Mouse (Mus musculus) intestine, embryonic 14.5 days (tissue): ENCODE data around the gene Serbp1. TPM values are rescaled to one million over a fixed set of nuclear protein-coding genes. Genes with fewer than 3 reads are reported as not detected.

ENCODE experiments used
- ATAC-seq: fragments of 200-750 bp; cut with Nextera tagmentation; replicated peaks from 2 replicates; pipeline ENCODE4 v1.8.0; 2017; ENCODE audit warnings: low read depth, moderate number of reproducible peaks, moderate TSS enrichment, moderate library complexity; ENCODE audit not compliant: low FRiP score, low TSS enrichment
- DNase-seq: peaks from one replicate; pipeline ENCODE4 v3.0.0-alpha.2; 2018; ENCODE audit warnings: low spot score
- H3K27ac ChIP-seq: fragments of 300-500 bp; sonication (generic); 2 replicates; pipeline ENCODE4 v1.5.1; 2014; ENCODE audit warnings: low read depth, mild to moderate bottlenecking, control low read depth
- H3K27me3 ChIP-seq: fragments of 300-500 bp; sonication (generic); replicated peaks from 2 replicates; pipeline ENCODE4 v1.6.1; 2014; ENCODE audit warnings: low read length, control low read depth; ENCODE audit not compliant: control insufficient read depth, insufficient read depth
- H3K36me3 ChIP-seq: fragments of 300-500 bp; sonication (generic); 2 replicates; pipeline ENCODE4 v1.6.1; 2014; ENCODE audit warnings: low read length, control low read depth; ENCODE audit not compliant: control insufficient read depth, insufficient read depth
- H3K4me1 ChIP-seq: fragments of 300-500 bp; sonication (generic); replicated peaks from 2 replicates; pipeline ENCODE4 v1.6.1; 2014; ENCODE audit warnings: low read length, control low read depth, mixed read lengths; ENCODE audit not compliant: control insufficient read depth, insufficient read depth
- H3K4me2 ChIP-seq: fragments of 300-500 bp; sonication (generic); 2 replicates; pipeline ENCODE4 v1.6.1; 2014; ENCODE audit warnings: low read length
- H3K4me3 ChIP-seq: fragments of 300-500 bp; sonication (generic); 2 replicates; pipeline ENCODE4 v1.5.1; 2014; ENCODE audit warnings: low read depth, low read length, control low read depth, mixed read lengths
- H3K9ac ChIP-seq: fragments of 300-500 bp; sonication (generic); 2 replicates; pipeline ENCODE4 v1.6.1; 2014; ENCODE audit warnings: mild to moderate bottlenecking, low read length
- H3K9me3 ChIP-seq: fragments of 300-500 bp; sonication (generic); 2 replicates; pipeline ENCODE4 v1.6.1; 2016; ENCODE audit warnings: low read length, control low read depth; ENCODE audit not compliant: control insufficient read depth
- WGBS: fragments of 180-500 bp; shearing (Covaris S2); extraction: QIAGEN DNeasy Blood & Tissue Kit; methylation state at CpG from one replicate; pipeline ENCODE4 v1.1.7; 2014; 5-methylcytosine and 5-hydroxymethylcytosine counted together
- polyA plus RNA-seq: library from polyadenylated mRNA; unstranded; fragments of >200 nt; fragmentation: Nextera tagmentation; extraction: Ambion mirVana; gene quantifications from 2 replicates; pipeline ENCODE4 v1.2.1, GENCODE M21; 2014

Serbp1 gene
- 459 and 472 TPM in 2 replicates for polyA plus RNA-seq

DNA sequence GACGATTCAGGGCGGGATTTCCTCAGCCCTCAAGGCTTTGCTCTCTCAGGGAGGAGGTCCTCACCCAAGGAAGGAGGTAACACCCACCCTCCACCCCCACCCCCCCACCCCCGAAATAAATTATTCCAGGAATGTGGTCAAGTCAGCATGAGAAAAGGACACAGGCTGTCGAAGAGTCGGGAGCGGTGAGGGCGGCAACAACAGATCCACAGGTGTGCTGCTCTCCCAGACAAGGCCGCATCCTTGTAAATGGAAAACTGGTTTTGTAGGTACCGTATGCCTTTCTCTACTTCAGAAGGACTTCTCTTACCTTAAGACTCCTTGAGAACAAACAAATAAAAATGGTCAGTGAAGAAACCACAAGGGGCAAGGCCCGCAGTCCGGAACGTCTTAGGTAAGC lies at the start of gene Serbp1:
Gene Serbp1, plus strand, starts transcription at position 200 of the 400 bp plus-strand sequence.
- Histone ChIP-seq H3K4me1 (no peaks in the 10 kb centered on the region), H3K4me3 (no peak within 1 kb of the TSS), H3K36me3 (no peaks in the 10 kb centered on the region), H3K9ac (no peak within 1 kb of the TSS), H3K9me3 (no peaks in the 10 kb centered on the region), H3K4me2 (no peak within 1 kb of the TSS), H3K27me3 (no peaks in the 10 kb centered on the region), H3K27ac (no peak within 1 kb of the TSS)
- ATAC-seq (no peak), DNase-seq (no peak)
- WGBS = 35% methylated on average over 12 of the region's 12 CpGs

DNA sequence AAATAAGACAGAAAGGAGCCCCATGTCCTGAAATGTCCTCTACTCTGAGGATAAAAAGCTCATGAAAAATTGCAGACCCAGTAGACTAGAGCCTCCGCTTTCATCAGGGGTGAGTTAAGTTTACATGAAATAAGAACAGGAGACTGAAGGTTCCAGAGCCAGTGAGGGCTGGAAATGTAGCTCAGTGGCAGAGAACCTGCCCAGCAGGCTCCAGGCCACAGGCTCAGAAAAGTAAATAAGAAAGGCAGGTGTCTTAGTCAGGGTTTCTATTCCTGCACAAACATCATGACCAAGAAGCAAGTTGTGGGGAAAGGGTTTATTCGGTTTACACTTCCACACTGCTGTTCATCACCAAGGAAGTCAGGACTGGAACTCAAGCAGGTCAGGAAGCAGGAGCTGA lies 44.4 kb upstream of the Serbp1 start:
- Histone ChIP-seq H3K4me2 (no peak overlapping the region), H3K9ac (no peak overlapping the region), H3K9me3 (no peaks in the 10 kb centered on the region), H3K4me1 (0 out of 2 replicates have a peak, but pooled peaks cover 8% of the 10 kb centered on the region), H3K27ac (no peak overlapping the region), H3K27me3 (no peaks in the 10 kb centered on the region), H3K4me3 (no peak overlapping the region), H3K36me3 (no peaks in the 10 kb centered on the region)
- DNase-seq (no peak), ATAC-seq (no peak)
- WGBS = 55% methylated on average over 2 of the region's 2 CpGs

DNA sequence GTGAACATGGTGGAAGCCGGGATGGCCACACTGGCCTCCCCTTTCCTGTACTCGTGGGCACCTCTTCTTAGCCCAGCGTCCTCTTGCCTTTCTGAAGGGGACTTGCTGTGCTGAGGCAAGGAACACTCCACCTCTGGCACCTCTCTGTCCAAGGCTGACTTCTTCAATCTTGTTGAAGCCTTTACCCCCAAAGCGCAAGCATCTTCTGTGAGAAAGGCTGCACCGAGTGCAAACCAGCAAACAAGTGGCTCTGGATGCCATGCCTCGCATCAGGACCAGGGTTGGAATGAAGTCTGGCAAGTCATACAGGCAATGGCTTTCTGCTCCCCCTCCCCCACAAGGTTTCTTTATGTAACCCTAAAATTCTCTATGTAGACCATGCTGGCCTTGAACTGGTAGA lies 43.4 kb upstream of the Serbp1 start:
- Histone ChIP-seq H3K9me3 (no peaks in the 10 kb centered on the region), H3K4me2 (no peak overlapping the region), H3K27ac (no peak overlapping the region), H3K36me3 (no peaks in the 10 kb centered on the region), H3K4me1 (0 out of 2 replicates have a peak, but pooled peaks cover 8% of the 10 kb centered on the region), H3K4me3 (no peak overlapping the region), H3K27me3 (no peaks in the 10 kb centered on the region), H3K9ac (no peak overlapping the region)
- ATAC-seq = no peak
- 89% methylated on average over 6 of the region's 6 CpGs for WGBS
- DNase-seq = no peak

DNA sequence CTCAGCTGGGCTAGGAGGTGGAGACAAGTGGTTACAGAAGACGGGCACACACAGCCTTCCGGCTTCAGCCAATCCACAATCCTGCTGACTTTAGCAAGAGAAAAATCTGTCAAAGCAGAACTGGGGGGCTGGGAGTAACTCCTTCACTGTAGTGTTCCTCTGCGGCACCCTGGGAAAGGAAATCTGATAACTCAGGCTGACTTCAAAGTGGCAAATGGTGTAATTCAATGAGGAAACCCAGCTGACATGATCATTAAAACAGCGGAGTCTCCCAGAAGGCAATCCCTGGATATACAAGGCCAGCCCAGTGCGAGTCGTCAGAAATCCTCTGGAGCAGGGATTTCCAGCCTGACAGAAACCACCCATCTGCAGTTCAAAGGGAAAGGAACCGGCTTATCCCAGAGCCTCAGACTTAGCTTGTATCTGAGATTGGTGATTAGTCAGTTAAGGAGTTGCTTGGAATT lies 42.8 kb upstream of the Serbp1 start:
- Histone ChIP-seq H3K4me2 (0 out of 2 replicates have a peak overlapping the region, but pooled peaks have one; percentile 5), H3K4me3 (no peak overlapping the region), H3K27ac (no peak overlapping the region), H3K4me1 (0 out of 2 replicates have a peak, but pooled peaks cover 8% of the 10 kb centered on the region), H3K9me3 (no peaks in the 10 kb centered on the region), H3K36me3 (no peaks in the 10 kb centered on the region), H3K9ac (no peak overlapping the region), H3K27me3 (no peaks in the 10 kb centered on the region)
- peak; percentile 55 for DNase-seq
- no peak for ATAC-seq
- 9% methylated on average over 7 of the region's 7 CpGs for WGBS

DNA sequence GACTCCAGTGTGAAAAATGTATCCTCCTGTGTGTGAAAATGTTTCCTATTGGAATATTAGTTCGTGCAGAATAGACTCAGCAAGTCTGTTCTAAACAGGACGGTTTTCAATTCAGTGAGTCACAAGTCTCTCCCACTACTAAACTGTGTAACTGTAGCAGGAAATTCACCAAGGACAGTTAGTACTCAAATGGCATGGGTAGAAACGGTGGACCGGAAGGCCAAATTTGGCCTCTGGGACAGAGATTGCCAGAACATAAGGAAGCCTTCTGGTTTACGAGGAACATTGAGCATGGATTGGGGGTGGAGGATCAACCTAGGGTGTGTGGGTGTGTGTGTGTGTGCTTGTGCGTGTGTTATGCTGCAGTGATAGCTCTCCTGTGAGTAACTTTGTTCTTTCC lies 41.2 kb upstream of the Serbp1 start:
- H3K27ac ChIP-seq = no peak overlapping the region
- no peak overlapping the region for H3K4me3 ChIP-seq
- H3K9ac ChIP-seq = no peak overlapping the region
- ATAC-seq (no peak), DNase-seq (no peak)
- WGBS = 90% methylated on average over 6 of the region's 6 CpGs
- 0 out of 2 replicates have a peak, but pooled peaks cover 8% of the 10 kb centered on the region for H3K4me1 ChIP-seq
- no peaks in the 10 kb centered on the region for H3K27me3 ChIP-seq
- H3K4me2 ChIP-seq = no peak overlapping the region
- no peaks in the 10 kb centered on the region for H3K9me3 ChIP-seq
- H3K36me3 ChIP-seq = no peaks in the 10 kb centered on the region

DNA sequence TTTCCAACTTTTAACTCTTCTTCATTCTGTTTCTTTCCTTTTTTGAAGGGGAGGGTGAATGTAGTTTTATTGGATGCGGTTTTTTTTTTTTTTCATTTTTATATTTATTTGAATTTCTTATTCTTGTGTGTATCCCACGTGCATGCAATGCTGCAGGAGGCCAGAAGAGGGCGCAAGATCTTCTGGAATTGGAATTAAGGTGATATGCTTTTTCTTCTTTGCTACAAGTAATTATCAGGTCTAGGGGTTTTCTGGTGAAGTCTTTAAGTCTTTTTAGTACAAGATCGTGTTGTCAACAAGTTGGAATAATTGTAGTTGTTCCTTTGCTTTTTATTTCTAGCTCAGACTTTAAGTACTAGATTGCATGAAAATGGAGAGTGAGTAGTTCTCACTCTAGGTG lies 39.9 kb upstream of the Serbp1 start:
- 0 out of 2 replicates have a peak, but pooled peaks cover 8% of the 10 kb centered on the region for H3K4me1 ChIP-seq
- 34% methylated on average over 4 of the region's 4 CpGs for WGBS
- DNase-seq = peak; percentile 61
- no peaks in the 10 kb centered on the region for H3K9me3 ChIP-seq
- no peak overlapping the region for H3K4me3 ChIP-seq
- no peak for ATAC-seq
- no peak overlapping the region for H3K4me2 ChIP-seq
- H3K36me3 ChIP-seq = no peaks in the 10 kb centered on the region
- H3K27ac ChIP-seq = no peak overlapping the region
- no peaks in the 10 kb centered on the region for H3K27me3 ChIP-seq
- H3K9ac ChIP-seq = no peak overlapping the region

DNA sequence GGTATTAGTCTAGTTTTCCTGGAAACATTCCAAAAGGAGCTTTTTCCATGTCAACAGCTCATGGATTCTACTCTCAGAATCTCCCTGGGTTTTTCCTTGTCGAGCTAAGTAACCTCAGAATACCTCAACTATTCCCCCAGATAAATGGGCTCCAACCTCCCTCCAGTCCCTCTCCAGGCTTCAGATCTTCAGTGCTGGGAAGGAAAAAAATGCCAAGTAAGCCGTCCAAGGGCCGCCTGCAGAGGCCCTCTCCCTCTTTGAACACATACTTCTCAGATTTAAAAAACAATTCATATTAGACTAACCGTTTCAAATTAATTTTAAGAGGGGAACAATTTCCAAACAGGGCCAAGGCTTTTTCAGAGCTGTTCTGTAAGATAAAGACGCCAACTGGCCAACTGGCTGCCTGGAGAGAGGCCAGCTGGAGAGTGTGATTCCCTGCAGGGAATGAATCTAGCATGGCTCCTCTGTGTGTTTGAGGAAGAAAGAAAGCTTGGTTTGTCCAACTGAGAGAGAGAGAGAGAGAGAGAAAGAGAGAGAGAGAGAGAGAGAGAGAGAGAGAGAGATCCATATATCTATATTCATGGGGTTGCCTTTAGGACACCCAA lies 37.2 kb upstream of the Serbp1 start:
- ATAC-seq = no peak

DNA sequence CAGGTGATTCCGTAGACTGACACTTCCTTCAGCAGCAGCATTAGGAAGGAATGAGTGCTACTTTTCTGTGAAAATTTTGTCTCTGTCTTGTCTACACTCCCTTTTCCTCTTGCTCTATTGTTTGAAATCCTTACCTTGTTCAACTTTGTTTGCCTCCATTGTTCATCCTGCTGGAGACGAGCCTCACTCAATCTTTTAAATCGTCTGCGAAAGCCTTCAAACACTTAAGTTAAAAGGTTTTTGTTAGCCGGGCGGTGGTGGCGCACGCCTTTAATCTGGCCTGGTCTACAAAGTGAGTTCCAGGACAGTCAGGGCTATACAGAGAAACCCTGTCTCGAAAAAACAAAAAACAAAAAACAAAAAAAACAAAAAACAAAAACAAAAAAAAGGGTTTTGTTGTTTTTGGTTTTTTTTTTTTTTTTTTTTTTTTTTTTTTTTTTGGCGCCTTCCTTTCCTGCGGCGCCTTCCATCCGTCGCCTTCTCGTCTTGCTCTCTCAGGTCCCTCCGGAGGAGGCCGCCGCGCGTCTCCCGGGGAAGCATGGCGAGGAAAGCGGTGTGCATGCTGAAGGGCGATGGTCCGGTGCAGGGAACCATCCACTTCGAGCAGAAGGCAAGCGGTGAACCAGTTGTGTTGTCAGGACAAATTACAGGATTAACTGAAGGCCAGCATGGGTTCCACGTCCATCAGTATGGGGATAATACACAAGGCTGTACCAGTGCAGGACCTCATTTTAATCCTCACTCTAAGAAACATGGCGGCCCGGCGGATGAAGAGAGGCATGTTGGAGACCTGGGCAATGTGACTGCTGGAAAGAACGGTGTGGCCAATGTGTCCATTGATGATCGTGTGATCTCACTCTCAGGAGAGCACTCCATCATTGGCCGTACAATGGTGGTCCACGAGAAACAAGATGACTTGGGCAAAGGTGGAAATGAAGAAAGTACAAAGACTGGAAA lies 32.6 kb upstream of the Serbp1 start:
- no peak for ATAC-seq
- Histone ChIP-seq H3K27me3 (no peaks in the 10 kb centered on the region), H3K4me2 (no peak overlapping the region), H3K9ac (no peak overlapping the region), H3K4me1 (no peaks in the 10 kb centered on the region), H3K27ac (no peak overlapping the region), H3K4me3 (no peak overlapping the region), H3K36me3 (no peaks in the 10 kb centered on the region), H3K9me3 (no peaks in the 10 kb centered on the region)
- 77% methylated on average over 35 of the region's 35 CpGs for WGBS
- no peak for DNase-seq

More for the DNA sequence above, 37.2 kb upstream of the Serbp1 start:
- no peak overlapping the region for H3K4me2 ChIP-seq
- H3K4me1 ChIP-seq = no peaks in the 10 kb centered on the region
- no peak overlapping the region for H3K27ac ChIP-seq
- H3K4me3 ChIP-seq = no peak overlapping the region
- 50% methylated on average over 5 of the region's 5 CpGs for WGBS
- no peaks in the 10 kb centered on the region for H3K36me3 ChIP-seq
- no peak for DNase-seq
- no peaks in the 10 kb centered on the region for H3K27me3 ChIP-seq
- no peak overlapping the region for H3K9ac ChIP-seq
- H3K9me3 ChIP-seq = no peaks in the 10 kb centered on the region
